Mouse (Mus musculus) layer of hippocampus, adult 9-11 months (tissue): ENCODE data around the gene Hoxb8.

ENCODE experiments used
- DNase-seq: peaks from one replicate; pipeline ENCODE4 v3.0.0; 2022

The Hoxb8 gene

DNA sequence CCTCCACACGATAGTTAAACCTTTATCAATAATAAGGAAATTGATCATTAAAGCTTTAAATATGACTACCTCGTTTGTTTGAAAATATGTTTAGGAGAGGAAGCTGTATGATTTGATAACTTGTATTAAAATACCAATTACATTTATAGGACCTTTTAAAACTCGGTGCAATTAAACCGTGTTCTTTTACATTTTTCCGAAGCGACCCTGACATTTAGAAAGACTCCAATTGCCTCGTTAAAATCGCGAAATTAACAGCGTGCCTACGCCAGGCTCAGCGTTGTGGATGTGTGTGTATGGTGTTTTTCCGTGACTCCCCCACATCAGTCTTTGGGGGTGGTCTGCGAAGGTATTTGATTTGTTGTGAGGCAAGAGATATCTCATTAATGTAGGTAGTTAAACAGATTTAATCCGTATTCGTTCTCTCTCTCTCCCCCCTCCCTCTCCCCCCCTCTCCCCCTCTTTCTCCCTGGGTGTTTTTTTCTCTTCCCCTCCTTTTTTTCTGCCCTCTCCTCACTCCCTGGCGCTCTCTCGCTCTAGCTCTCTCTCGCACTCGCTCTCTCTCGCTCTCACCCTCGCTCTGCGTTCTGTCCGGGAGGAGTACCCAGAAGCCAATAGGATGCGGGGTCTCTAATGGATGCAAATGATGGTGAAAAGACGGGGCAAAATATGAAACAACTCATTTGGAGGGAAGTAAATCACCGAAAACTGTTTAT is at the start of gene Hoxb8:
TSS of gene Hoxb8 (plus strand) at position 51 of the 716 bp plus-strand sequence.
- no peak for DNase-seq

DNA sequence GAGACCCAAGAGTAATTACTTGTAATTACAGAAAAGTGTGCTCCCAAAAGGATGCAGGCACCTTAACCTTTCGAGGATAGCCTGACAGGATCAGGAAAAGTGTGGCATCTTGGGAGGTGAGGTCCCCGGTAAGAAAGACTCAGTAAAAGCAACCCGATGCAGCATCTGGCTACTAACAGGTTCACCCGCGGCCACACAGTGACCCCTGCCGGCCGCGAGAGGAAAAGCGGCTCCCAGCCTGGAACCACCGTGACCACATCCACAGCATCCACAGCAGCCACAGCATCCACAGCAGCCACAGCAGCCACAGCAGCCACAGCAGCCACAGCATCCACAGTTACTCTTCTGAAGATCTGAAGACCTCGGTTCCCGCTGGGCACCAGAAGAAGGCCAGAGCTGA is 46.8 kb upstream of the Hoxb8 start:
- DNase-seq, result peak; percentile 8

GRCm38 (mm10) chr11:96240211-96240610 is 41.5 kb upstream of the Hoxb8 start:
- DNase-seq, result no peak

GRCm38 (mm10) chr11:96250901-96251300 is 30.8 kb upstream of the Hoxb8 start:
- no peak for DNase-seq

GRCm38 (mm10) chr11:96251480-96252031 is 30.1 kb upstream of the Hoxb8 start:
- no peak for DNase-seq

GRCm38 (mm10) chr11:96252541-96253120 is 29.1 kb upstream of the Hoxb8 start:
- no peak for DNase-seq

DNA sequence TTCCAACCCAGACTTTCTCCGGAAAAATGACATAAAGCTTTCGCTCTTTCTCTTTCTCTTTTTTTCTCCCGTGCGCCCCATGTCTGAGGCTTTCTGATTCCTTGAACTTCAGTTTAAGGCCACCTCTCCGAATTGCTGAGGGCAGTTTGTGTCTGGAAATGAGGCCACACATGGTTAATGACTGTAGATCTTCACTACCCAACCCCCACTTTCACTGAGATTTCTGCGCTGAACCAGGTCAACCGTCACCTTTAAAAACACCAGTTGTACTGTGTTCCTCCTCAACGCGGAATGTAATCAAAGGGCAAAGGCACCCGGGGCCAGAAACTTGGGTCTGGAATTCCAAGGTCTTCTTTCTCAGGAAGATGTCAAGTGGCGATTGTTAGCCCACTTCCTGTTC is 27.5 kb upstream of the Hoxb8 start:
- no peak for DNase-seq

GRCm38 (mm10) chr11:96255111-96255995 is 26.4 kb upstream of the Hoxb8 start:
- no peak for DNase-seq

DNA sequence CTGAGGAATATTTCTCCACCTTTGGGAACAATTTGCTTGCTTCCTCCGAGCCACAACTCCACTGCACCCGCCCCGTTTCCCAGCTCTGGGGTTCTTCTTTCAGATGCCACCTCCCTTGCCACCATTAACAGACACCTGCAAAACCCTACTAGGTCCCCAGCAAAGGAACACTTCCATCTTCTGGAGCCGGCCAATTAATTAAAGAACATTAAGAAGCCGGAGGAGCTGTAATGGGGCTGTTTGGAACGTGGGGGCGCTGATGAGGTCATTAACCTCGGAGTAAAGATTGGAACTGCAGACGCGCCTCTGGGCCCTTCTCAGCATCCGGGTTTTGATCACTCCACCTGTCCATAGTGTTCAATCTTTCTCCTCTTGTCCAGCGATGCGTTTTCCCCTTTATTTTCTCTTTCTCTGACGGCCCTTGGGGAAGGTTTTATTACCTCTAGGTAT is 25.7 kb upstream of the Hoxb8 start:
- DNase-seq, result no peak

DNA sequence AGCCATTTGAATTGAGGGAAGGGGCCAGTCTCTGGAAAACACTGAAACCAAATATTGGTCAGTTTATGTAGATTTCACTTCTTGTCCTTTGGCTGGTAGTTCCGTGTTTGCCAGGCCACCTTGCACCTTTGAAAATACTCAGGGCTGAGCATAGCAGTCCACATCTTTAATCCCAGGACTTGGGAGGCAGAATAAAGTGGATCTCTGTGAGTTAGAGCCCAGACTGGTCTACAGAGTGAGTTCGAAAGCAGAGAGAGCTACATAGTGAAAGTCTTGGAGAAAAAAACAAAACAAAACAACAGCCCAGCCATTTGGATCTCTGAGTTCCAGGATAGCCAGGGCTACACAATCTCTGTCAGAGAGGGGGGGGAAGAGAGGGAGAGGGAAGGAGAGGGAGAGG is 24.6 kb upstream of the Hoxb8 start:
- DNase-seq, result no peak

GRCm38 (mm10) chr11:96259038-96259437 is 22.7 kb upstream of the Hoxb8 start:
- DNase-seq, result no peak

DNA sequence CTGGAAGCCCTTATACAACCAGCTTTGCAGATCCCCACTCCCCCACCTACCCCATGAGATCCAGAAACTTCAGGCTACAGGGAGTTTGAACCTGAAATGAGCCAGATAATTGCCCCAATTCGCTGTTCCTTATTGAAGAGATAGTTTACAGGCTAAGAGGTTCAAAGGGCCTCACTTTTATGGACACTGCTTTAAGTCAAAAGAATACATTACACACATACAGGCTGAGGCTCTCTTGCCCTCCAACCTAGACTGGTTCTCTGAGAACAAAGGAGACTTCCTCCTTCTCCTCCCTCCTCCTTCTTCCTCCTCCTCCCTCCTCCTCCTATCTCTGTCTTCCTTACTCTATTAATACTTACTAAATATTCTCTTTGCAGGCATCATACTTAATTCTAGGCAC is 22.2 kb upstream of the Hoxb8 start:
- no peak for DNase-seq

DNA sequence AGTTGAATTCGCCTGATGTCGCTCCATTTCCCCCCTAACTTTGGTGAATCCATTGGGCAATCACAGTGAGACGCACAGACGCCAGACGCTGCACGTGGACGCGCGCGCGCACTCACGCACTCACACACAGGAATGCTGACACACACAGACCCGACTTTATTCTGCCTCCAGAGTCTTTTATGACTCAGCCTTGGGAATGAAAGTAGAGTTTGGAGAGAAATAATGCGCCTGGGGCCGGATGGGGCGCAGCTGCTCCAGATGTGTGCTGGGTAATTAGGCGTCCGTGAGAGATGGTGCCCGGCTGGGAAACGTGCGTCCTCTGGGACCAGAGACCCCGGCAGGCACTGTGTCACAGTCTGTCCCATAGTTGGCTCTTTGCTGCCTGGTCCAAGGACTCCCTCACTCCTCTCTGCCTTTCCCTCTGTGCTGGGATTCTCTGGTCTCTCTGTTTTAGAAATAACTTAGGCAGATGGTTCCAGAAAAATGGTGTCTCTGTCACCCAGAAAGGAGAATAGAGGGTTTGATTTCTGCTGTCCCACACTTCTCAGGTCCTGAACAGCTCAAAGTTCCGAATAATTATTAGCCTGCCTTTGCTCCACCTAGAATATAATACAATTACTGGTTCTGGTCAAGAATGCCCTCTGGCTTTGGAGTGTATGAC is 21.3 kb upstream of the Hoxb8 start:
- no peak for DNase-seq

DNA sequence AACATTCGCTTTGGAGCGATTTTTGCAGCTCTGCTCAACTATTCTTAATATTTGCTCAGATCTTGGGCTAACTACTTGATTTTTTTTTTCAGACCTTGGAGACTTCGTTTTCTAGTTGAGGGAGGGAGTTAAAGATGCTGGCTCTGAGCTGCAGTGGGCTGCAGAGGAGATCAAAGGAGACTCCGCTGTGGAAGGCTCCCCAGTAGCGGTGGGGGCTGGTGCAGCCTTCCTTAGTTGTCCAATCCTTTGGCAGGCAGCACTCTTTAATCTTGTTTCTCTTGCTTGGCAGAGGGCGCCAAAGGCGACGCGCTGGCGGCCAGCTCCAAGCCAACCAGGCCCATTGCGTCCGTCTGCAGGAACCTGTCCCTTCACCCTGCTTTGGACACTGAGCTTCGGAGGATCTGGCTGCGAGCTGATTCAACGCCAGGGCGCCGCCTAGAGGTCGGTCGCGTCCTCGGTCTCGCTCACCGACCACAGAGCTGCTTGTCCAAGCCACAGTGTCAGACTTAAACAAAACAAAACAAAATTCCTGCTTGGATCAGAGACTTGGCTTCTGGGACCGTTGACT is 20.3 kb upstream of the Hoxb8 start:
- DNase-seq, result no peak

- no peak for DNase-seq
Observed at GRCm38 (mm10) chr11:96262262-96262830, 19.4 kb upstream of the Hoxb8 start.

GRCm38 (mm10) chr11:96263636-96264389 is 17.9 kb upstream of the Hoxb8 start:
- DNase-seq, result no peak

- DNase-seq, result no peak
Observed at GRCm38 (mm10) chr11:96264390-96265020, 17.2 kb upstream of the Hoxb8 start.

DNA sequence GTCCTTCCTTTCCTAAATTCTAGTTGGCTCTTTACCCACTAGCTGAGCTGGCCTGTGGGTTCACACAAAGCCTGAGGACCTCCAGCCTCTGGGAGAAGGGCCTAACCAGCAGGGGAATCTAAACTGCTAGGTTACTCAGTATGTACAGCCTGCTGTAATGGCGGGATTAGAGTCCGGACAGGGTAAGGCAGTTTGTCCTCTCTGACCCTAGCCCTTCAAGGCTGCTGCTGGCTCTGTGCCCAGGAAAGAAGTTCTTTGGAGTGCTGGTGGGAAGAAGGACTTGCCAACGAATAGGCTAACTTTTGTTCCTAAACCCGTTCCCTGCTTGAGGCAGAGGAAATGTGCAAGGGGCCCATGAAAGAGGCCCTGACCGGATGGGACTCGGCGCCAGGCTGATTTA is 15.8 kb upstream of the Hoxb8 start:
- DNase-seq, result no peak

GRCm38 (mm10) chr11:96267021-96267920 is 14.4 kb upstream of the Hoxb8 start:
- DNase-seq, result no peak
